Mouse (Mus musculus): ENCODE measurements around the gene Krtap19-1. TPM values are rescaled to one million over a fixed set of nuclear protein-coding genes. Genes with fewer than 3 reads are reported as not detected.

Gene Krtap19-1
- not detected for total RNA-seq (2021)

GRCm38 (mm10) chr16:88869311-88869710, at the start of gene Krtap19-1:
Krtap19-1 (minus strand) TSS chr16:88869411.
- DNase-seq: no peak

GRCm38 (mm10) chr16:88896357-88896756, 27.1 kb upstream of the Krtap19-1 start, which contains the start of gene Krtap19-5:
Krtap19-5 (minus strand) TSS chr16:88896457.
- DNase-seq: no peak

DNA sequence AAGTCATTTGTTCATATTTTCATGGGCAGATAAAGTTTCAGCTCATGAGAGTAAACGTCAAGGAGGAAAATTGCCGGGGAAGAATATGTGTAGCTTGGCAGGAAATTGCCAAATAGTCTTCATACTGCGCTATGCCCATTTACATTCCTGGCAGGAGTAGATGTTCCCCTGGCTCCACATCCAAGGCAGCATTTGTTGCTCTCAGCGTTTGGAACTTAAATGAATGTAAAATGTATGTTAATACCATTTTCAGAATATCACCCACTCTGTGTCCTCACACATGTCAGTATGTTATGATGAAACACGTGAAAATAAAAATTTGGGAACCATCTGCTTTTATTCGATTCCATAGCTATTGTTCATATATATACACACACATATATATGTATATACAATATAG, 17.7 kb upstream of the Krtap19-1 start:
- DNase-seq: no peak

- no peak for DNase-seq
Observed at GRCm38 (mm10) chr16:88884989-88885388, 15.8 kb upstream of the Krtap19-1 start, which contains the start of gene Krtap19-4. Krtap19-4 (minus strand) TSS chr16:88885089.

- DNase-seq: no peak
Observed at GRCm38 (mm10) chr16:88877938-88878337, 8.7 kb upstream of the Krtap19-1 start, which contains the start of gene Krtap19-3. Krtap19-3 (minus strand) TSS chr16:88878038.

- DNase-seq: no peak
Observed at GRCm38 (mm10) chr16:88874169-88874568, 5.0 kb upstream of the Krtap19-1 start, which contains the start of gene Krtap19-2. Krtap19-2 (minus strand) TSS chr16:88874269.

- DNase-seq: no peak
Observed at GRCm38 (mm10) chr16:88864887-88865407, 4.3 kb downstream of the Krtap19-1 start.

DNA sequence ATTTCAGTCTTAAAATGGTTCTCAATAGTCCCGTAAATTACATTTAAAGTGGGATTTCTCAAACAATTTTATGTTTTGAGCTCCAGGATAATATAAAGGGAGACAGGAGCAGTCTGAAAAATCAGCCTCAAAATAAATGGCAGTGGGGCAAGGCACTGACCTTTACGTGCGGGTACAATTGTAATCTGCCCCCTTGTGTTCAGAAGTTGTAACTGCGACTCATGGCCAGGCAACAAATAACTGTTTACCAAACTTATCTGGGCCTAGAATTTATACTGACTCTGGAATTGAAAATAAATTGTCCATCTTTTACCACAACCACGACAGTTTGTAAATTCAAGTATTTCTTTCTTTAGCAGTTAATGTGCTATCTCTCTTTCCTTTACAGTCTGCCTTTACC, 17.8 kb downstream of the Krtap19-1 start:
- DNase-seq: peak; percentile 8

GRCm38 (mm10) chr16:88848558-88848957, 20.7 kb downstream of the Krtap19-1 start:
- DNase-seq: no peak

DNA sequence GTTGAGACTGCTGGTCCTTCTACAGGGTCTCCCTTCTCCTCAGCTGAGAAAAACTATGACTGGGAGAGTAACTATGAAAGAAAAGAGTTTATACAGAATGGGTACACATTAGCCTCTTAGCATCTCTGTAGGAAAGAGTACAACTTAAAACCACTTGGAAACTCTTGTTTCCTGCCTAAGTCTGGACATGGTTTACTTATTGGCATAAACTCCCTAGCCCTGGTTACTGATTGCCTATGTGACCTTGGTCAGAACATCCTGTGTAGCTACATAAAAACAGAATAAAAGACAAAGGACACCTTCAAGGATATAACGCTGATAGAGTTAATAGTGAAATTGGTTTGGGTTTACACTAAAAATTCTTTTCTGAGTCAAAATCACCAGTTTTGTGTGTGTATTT, 21.8 kb downstream of the Krtap19-1 start:
- no peak for DNase-seq

DNA sequence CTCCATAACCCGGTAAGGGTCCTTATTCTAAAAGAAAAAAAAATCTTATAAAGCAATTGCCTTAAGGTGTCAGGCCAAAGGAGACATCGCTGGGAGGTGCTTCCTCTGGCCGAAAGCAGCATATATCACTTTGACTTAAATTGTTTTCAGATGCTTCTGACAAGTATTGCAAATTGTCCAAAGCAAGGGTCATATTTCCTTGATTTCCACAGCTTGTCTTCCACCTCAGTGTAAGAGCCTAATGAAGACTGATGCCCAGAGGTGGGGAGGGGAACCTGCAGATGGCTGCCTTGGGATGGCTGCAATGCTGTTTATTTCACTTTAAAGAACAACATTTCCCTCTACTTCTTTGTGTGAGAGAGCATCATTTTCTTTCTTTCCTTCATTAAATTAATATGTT, 42.2 kb downstream of the Krtap19-1 start:
- no peak for DNase-seq

DNA sequence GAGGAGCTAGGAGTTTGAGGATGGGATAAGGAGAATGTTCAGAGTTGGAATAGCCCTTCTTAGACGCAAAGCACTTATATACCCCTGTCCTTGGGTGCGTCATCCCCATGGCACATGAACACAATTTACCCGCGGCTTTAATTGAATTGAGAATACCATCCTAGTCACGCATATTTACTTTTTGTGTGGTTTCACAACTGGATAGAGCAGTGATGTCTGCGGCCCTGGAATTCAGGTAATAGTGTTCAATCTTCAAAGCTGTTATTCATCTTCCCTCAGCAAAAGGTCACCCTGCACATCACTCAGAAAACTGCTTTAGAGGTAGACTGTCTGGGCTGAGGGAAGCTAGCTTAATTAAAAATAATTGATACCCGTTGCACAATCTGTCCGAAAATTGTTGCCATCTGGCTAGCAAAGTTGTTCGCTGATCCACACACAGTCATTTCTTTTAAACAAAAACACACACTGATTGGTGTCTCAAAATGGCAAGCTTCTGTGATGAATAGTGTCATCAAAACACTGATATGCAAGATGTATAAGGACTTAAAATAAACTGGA, 43.0 kb downstream of the Krtap19-1 start, which contains the start of gene Krtap14:
Gene Krtap14 (minus strand): TSS at position 51 of the 558 bp plus-strand sequence.
- DNase-seq: no peak

- no peak for DNase-seq
Observed at GRCm38 (mm10) chr16:88823736-88824135, 45.5 kb downstream of the Krtap19-1 start.

DNA sequence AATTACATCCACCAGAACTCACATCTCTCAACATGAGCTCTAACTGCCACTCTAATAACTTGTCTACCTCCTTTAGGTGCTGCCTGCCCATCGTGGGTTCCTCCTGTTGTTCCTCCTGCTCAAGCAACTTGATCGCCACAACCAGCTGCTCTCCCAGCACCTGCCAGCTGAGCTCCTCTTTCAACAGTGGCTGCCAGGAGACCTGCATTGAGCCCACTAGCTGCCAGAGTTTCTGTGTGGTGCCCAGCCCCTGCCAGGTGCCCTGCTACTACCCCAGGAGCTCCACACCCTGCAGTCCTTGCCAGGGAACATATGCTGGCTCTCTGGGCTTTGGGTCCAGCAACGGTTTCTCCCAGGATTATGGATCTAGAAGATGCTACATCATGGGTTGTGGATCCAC, 49.1 kb downstream of the Krtap19-1 start, which contains the start of gene Krtap15:
Gene Krtap15 (plus strand): TSS at position 150 of the 400 bp plus-strand sequence.
- DNase-seq: no peak

Other genes with a start within 250 kb of the Krtap19-1 start
- not detected for gene 2310079G19Rik, start 241.7 kb downstream of the Krtap19-1 start, total RNA-seq (2021)
- gene Krtap26-1, start 221.6 kb downstream of the Krtap19-1 start, total RNA-seq (2021): not detected
- gene Krtap27-1, start 197.7 kb downstream of the Krtap19-1 start, total RNA-seq (2021): not detected
- not detected for gene 2310061N02Rik, start 161.4 kb downstream of the Krtap19-1 start, total RNA-seq (2021)
- gene Krtap13-1, start 140.5 kb downstream of the Krtap19-1 start, total RNA-seq (2021): not detected
- gene Krtap13, start 117.8 kb downstream of the Krtap19-1 start, total RNA-seq (2021): not detected
- gene 2310034C09Rik, start 110.6 kb downstream of the Krtap19-1 start, total RNA-seq (2021): not detected
- not detected for gene 2310057N15Rik, start 95.2 kb downstream of the Krtap19-1 start, total RNA-seq (2021)
- not detected for gene Gm5965, start 91.5 kb downstream of the Krtap19-1 start, total RNA-seq (2021)
- not detected for gene Gm20741, start 57.2 kb downstream of the Krtap19-1 start, total RNA-seq (2021)
- not detected for gene Krtap15, start 49.2 kb downstream of the Krtap19-1 start, total RNA-seq (2021)
- gene Krtap14, start 43.3 kb downstream of the Krtap19-1 start, total RNA-seq (2021): not detected
- not detected for gene Krtap19-2, start 4.9 kb upstream of the Krtap19-1 start, total RNA-seq (2021)
- not detected for gene Krtap19-3, start 8.6 kb upstream of the Krtap19-1 start, total RNA-seq (2021)
- not detected for gene Krtap19-4, start 15.7 kb upstream of the Krtap19-1 start, total RNA-seq (2021)
- not detected for gene Krtap19-5, start 27.0 kb upstream of the Krtap19-1 start, total RNA-seq (2021)
- gene Krtap19-9b, start 62.9 kb upstream of the Krtap19-1 start, total RNA-seq (2021): not detected
- not detected for gene Krtap16-3, start 93.5 kb upstream of the Krtap19-1 start, total RNA-seq (2021)
- not detected for gene Krtap22-2, start 141.3 kb upstream of the Krtap19-1 start, total RNA-seq (2021)
- not detected for gene Gm10229, start 145.9 kb upstream of the Krtap19-1 start, total RNA-seq (2021)
- not detected for gene Krtap6-1, start 162.3 kb upstream of the Krtap19-1 start, total RNA-seq (2021)
- gene Gm10228, start 172.1 kb upstream of the Krtap19-1 start, total RNA-seq (2021): not detected
- gene Krtap6-5, start 178.5 kb upstream of the Krtap19-1 start, total RNA-seq (2021): not detected
- gene 1110025L11Rik, start 194.6 kb upstream of the Krtap19-1 start, total RNA-seq (2021): not detected
- not detected for gene Krtap6-3, start 214.6 kb upstream of the Krtap19-1 start, total RNA-seq (2021)

All from heart, postnatal 4 days (tissue).